Mouse (Mus musculus) gastrocnemius, postnatal 14 days (tissue): Measurements from ENCODE around the gene Nedd9. TPM values are rescaled to one million over a fixed set of nuclear protein-coding genes. Genes with fewer than 3 reads are reported as not detected.

Source experiments
- DNase-seq: peaks from one replicate; pipeline ENCODE4 v3.0.0; 2021; ENCODE audit warnings: mixed read lengths
- intact Hi-C: fragments of 180-260 bp; cut with DNase I; formaldehyde crosslinking; loops from one replicate; pipeline ENCODE4 v1.15.1; 2025; ENCODE audit warnings: low total_unique reads
- total RNA-seq, 2 experiments: library from RNA; stranded (reverse); gene quantifications; 2 replicates each; pipeline ENCODE4 v1.2.3; 2021

The Nedd9 gene
- total RNA-seq, 2 experiments from 2014 or later = 9.0 to 11.4 TPM

DNA sequence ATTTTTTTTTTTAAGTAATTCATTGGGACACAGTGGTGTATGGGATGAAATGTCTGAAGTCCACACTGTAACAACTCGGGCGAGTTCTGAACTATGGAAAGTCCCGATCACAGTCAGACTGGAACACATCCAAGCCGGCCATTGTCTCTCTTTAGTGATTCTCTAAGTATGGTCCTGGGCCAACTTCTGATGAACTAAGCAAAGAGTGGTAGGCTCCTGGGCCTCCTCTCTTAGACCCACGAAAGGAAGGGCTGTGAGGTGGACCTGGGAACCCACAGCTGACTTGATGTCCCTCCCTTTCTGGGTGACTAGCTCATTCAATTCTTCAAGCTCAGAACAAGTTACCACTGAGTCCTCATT, 152.5 kb downstream of the Nedd9 start:
- intact Hi-C loops = loop anchor here (2.0 kb wide), 1 partner anchor 14 kb away; no protein-coding TSS in a partner anchor
- peak; percentile 26 for DNase-seq

DNA sequence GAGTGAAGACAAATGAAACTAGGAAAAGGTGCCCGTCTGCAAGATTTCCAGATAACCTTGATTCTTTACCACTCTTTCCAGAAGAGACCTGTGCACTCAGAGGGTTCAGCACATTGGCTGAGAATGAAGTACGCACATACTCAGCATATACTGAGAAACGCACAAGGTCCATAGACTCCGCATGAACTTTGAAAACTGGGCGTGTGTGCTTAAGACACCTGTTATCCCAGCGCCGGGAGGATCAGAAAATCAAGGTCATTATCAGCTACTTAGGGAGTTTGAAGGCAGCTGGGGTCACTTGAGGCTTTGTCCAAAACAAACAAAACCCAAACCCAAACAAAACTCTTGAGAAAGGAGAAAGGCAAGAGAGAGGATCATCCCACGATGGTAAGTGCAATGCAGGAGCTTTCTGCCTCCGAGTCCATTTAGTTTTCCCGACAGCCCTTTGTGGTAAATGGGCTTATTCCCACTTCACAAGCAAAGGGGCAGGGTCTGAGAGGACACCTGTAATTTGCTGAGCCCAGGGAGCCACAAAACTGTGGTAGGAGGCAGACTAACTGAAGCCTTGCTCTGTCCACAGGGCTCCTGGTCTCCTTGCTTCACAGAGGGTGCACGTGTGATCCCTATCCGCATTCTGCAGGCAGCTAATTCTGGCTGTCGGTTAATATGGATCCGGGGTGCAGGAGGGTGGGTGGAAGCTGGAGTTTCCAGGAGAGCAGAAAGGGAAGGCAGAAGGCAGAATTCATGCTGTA, 153.1 kb downstream of the Nedd9 start:
- no peak for DNase-seq
- intact Hi-C loops = loop anchor here (2.0 kb wide), 1 partner anchor 15 kb away; no protein-coding TSS in a partner anchor

DNA sequence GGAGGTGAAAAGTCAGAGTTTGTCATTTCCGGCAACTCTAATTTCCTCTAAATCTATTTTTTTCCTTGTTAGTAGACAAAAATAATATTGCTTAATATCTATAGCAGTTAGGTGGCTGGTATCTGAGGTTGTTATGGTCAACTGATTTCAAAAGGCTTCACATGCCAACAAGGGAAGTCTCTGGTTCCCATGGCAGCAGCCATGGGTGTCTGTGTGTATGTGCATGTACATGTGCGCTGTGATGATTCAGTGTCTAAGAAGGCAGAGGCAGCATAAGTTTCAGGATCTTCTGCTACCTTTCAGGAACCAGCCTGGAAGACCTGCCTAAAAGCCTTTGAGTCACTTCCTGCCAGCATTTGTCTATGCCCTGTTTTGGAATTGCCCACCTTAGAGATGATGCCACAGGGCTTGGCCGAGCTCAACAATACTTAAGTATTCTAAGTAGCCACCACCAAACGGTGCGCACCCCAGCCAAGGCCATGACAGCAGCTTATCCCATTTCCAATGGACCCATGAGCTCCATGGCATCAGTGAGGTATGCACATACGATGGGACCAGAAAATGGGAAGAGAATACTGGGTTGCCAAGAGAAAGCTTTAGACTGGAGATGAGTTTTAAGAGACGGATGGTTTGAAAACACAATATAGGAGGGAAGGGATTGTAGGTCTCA, 155.4 kb downstream of the Nedd9 start:
- no peak for DNase-seq
- intact Hi-C loops = no loop called here

DNA sequence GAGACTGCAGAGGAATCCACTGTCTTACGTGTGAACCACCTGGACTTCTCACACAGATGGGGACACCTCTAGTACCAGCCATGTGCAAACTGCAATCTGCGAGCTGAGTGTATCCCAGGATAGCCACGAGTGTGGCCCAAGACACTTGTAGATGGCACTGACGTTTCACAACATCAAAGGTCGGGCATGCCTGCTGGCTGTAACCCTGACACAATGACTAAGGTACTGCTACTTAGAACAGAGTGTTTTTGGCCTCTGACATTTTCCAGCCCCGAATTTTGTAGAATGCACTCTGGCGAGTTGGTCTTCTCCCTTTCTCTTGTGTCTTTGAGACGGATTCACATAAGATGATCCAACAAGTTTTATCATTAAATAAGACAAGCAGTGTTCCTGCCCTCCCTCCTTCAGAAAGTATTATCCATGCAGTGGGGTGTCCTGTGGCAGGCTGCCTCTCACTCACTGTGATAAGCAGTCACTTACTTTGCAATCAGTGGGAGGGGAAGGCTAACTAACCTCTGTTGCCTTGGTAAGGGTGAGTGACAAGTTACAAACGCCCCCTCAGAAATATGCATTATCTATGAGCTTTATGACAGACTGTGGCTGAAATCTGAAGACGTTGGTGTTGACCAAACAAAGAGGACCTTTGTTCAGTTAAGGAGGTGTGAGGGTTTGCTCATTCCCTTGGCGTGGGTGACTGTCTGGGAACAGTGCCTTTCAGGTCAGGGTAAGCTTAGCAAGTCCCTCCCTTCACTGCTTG, 156.4 kb downstream of the Nedd9 start:
- intact Hi-C loops = no loop called here
- DNase-seq = no peak

DNA sequence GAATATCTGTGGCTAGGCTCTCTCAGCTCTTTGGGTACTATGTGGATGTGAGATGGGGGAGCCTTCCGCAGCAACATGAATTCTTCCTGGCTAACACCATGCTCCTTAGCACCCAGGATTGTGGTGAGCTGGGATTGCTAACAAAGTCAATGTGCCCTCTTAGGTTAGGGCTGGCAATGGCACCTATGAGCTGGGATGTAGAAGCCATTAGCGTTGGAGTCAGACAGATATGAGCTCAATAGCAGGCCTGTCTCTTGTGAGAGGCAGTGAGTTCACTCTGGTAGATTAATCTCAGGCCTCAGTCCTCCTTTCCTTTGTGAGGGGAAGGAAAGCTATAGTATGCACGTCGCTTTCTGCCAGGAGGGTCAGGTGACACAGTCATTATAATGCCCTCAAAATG, 157.1 kb downstream of the Nedd9 start:
- intact Hi-C loops = no loop called here
- no peak for DNase-seq

DNA sequence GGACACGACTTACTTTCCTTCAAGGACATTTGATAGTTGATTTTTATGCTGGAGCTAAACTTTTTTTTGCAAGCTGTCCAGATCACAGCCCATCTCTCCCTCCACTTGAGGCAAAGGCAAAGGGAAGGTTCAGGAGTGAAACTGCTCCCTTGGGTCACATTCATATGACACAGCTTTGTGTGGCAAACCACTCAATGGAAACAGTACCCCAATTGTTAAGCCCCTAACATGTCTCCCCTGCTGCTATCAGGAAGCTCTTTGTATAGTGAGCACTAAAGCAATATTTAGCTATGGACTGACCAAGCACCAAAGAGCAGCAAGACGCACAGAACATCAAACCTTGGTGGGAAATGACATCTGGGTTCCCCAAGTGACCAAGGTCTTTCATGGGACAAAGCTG, 158.7 kb downstream of the Nedd9 start:
- intact Hi-C loops = no loop called here
- no peak for DNase-seq

DNA sequence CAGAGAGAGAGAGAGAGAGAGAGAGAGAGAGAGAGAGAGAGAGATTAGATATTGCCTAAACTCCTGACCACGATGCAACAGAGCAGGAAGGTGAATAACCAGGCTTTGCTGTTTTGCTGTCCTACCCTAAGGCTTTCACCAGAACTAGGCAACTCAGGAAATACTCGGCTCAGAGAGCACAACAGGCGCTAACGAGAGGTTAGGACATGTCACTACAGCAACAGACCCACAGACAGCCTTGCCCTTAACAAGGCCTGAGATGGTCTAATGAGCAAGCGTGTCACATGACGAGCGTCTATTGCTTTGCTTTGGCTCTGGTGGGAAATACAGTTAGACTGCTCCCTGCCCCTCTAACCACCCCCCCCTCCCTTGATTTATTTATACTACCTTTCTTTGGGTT, 159.6 kb downstream of the Nedd9 start:
- DNase-seq = no peak
- intact Hi-C loops = no loop called here

DNA sequence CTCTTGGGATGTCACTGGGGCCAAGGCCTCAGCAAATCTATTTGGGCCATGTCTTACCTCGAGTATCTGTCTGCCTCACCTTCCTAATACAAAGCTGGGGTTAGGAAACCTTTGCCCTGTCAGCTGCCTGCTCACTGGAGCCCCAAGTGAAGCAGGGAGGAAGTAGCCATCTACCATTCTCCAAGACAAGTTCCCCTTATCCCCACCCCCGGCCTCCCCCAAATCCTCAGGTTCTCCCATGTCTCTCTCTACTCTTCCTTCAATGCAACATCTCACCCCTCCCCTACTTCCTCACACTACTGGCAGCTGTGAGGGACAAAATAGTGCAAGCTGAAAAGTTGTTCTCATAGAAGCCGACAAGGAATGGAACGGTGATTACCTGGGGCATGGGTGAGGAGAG, 161.0 kb downstream of the Nedd9 start:
- intact Hi-C loops = no loop called here
- no peak for DNase-seq

DNA sequence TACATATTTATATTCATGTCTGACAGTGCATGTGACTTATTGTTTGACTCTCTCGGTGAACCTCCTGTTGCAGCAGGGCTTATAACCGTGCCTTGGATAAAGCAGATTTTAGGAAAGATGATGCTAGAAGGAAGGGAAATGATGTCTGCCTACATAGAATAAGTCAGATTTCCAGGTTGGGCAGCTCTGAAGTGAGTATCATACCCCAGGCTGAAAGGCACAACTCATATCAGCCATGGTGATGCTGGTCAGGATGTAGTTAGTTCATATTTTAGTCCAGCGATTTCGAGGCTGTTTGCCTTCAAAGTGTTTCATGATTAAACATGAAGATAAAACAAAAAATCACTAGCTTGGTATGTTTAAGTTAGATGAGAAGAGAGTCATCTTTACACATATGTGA, 161.8 kb downstream of the Nedd9 start:
- intact Hi-C loops = no loop called here
- no peak for DNase-seq

DNA sequence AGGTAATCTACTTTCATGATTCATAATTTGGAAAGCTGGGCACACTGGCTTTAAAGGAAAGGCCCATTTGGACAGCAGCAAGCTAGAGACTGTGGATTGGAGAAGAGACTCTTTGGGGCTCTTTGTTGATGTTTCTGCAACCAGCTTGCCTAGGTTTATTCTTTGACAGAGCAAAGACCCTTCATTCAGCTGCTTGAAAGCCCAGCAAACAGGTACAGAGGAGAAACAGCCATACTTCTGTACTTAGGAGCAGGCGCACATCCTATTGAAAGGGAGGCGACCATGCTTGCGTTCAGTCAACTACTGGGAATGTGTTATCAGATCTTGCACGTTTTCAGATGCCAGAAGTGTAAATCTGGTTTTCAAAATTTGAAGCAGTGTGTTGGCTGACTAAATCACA, 162.5 kb downstream of the Nedd9 start:
- DNase-seq = no peak
- intact Hi-C loops = no loop called here

DNA sequence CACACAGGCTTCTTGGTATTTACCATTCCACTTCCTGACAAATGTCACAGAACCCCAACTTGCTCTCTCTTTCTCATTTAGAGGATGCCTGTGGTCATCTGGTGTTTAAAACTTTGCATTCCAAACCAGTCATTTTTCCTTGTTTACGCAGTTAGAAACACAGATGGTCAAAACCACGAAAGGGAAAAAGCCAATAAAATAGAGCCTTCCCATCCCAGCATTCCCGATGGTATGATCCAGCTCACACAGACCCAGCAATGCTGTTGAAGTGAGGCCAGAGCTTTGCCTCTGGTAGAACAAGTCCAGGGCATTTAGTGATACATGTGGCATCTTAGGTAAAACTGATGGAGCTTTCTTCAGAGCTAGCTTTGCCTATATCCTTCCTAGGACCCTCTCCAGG, 165.7 kb downstream of the Nedd9 start:
- DNase-seq = no peak

DNA sequence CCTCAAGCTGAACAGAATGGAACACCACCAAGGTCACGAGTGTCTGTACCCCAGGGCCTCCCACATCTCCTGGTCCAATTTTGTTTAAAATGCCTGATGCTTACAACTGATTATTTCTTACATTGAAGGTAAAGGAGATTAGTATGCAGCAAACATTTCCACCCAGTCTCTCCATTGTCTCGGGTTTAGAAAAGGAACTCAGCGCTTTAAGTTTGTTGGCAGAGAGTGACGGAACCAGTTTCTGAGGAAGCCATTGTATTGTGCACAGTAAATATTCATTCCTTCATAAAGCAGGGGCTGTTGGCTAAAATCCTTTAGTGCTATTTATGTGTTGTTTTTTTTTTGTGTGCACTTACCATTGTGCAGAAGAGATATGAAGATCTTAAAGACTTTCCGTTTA, 166.4 kb downstream of the Nedd9 start:
- no peak for DNase-seq
- intact Hi-C loops = no loop called here

More for the DNA sequence above, 165.7 kb downstream of the Nedd9 start:
- intact Hi-C loops = no loop called here

DNA sequence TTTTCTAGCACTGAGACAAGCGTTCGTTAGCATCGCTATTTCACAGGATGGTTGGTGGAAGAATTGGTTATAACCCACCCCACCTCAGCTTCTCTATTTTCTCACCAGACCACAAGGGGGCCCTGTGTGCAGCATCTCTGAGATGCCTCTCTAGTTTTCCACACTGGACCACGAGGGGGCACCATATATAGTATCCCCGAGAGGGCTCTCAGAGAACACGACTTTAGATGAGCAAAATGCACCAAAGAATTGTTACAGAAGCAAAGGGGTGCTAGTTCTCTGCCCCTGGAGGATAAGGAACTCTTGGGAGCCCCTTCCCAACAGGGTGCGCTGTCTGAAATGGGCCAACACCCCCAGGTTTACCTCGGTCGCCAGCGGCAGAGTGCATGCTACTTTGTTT, 184.4 kb downstream of the Nedd9 start:
- DNase-seq = peak; percentile 74
- intact Hi-C loops = loop anchor here (5.0 kb wide), 1 partner anchor 270 kb away; no protein-coding TSS in a partner anchor

DNA sequence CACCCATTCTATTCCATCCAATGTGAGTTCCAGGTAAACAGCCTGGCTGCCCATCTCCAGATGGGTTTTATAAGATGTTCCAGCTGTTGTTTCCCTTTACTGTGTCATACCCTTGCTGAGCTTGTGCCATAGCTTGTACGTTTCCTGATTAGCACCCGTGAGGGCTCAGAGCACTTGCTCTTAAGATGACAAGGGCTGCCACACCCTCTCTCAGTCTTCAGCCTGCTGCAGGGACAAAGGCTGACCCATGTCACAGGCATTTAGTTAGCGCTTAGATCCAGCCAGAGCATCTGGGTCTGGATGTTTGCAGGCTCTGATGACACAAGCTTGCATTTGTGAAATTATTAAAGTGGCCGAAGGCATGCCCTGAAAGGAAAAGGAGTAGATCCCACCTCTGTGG, 187.1 kb downstream of the Nedd9 start:
- intact Hi-C loops = loop anchor here (5.0 kb wide), 1 partner anchor 272 kb away; no protein-coding TSS in a partner anchor
- DNase-seq = no peak

DNA sequence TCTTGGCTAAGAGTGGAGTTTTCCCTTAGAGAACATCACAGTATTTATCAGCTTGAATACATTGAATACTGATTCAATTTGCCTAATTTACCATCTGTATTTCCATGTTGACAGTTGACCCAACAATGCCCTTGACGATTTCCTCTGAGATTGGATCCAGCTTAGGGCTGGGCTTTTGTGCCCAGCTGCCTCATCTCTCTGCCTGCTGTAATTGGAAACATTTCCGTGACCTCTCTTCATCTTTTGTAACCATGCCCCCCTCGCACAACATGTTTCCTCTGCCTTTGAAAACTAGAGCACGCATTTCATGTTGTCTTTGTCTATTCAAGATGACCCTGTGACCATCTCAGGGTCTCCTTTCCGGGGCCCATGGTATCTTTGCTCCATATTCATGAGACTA, 188.2 kb downstream of the Nedd9 start:
- intact Hi-C loops = no loop called here
- DNase-seq = no peak

DNA sequence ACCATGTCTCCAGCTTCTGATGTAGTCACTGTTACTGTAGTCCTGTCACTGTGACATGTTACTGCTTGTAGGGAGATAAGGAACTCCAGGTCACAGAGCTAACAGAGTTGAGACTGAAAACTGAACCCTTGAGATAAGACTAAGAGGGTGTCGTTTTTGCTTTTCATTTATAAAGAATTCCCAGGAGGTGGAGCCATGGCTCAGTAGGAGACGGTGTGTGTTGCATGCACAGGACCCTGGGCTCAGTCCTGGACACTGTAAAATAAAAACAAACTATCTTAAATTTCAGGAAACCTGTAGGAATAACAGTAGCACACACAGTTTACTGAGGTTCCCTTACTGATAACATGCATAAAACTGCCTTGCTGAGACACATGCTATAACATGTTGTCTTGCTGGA, 188.6 kb downstream of the Nedd9 start:
- DNase-seq = no peak
- intact Hi-C loops = no loop called here

DNA sequence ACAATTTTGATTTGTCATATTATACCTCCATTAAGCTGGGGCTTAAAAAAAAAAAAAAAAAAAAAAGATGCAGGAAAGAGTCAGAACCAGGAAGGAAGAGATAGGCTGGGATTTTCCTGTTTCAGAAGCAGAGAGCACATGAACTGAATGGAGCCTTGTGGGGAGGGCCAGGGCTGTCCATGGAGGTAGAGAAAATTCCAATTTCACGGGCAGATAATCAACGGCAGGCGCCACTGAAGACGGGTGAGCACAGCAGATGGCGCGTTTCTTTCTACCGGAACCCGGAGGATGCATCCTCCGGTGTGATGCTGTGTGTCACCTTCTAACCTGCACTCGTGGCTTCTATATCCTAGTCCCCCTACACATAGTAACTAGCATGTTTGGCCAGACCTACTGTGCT, 190.8 kb downstream of the Nedd9 start:
- no peak for DNase-seq
- intact Hi-C loops = no loop called here

DNA sequence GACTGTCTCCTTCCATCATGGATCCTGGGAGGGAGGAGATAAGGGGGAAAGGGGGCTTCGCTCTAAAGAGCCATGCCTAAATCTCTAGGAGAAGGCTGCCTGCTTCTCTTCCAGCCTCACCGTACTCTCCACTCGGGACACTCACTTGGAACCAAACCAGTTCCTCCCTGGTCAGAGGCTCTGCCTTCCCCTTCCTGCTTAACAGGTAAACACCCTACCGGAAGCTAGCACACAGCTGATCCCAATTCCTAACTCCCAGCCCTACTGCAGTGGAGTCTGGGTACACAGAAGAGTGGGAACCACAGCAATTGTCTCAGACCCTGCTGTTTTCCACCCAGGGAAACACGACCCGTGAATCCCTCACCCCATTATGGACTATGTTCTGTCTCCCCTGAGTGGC, 191.3 kb downstream of the Nedd9 start:
- DNase-seq = no peak

DNA sequence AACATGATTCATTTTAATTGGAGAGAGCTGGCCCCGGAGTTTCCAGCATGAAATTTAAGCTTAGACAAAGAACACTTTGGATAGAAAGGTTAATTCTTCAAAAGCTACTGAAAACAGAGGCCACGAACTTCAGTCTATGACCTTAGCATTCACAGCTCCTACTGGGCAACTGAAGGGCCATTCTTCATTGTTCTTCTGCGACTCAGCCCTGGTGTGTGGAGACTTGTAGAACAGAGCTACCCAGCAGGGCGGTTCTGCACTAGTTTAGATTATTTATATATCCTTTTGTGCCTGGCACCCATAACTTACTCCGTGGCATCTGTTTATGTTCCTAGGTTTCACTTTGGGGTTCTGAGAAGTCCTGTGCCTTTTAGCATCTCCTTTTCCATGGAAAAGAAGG, 193.6 kb downstream of the Nedd9 start:
- intact Hi-C loops = no loop called here
- no peak for DNase-seq

More for the DNA sequence above, 191.3 kb downstream of the Nedd9 start:
- intact Hi-C loops = no loop called here

DNA sequence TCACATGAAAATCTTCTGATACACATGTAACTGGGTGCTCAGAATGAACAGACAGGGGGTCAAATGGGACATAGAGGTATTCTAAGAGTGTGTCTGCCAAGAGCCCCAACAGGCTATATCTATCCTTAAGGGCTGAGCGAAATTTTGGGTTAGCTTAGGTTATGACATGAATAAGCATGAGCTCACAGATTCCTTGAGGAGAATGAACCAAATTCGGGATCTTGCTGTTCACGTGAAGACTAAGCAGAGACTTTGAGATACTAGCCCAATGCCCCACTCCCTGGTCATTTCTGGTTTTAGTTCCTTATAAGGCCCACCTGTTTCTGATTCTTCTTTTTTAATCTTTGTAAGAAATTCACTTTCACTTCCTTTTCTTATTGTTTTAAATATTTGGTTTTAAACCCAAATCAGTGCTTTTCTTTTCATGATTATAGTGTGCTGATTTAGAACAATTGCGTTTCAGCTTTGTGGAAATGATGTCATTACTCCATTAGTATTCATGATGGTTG, 195.6 kb downstream of the Nedd9 start:
- DNase-seq = no peak
- intact Hi-C loops = no loop called here
